Mouse (Mus musculus) limb, embryonic 15.5 days (tissue): Measurements from ENCODE around the gene Thada. TPM values are rescaled to one million over a fixed set of nuclear protein-coding genes. Genes with fewer than 3 reads are reported as not detected.

Source experiments
- ATAC-seq: fragments of 200-750 bp; cut with Nextera tagmentation; 2 replicates; pipeline ENCODE4 v1.8.0; 2017; ENCODE audit warnings: low read depth, moderate TSS enrichment; ENCODE audit not compliant: insufficient number of reproducible peaks, low FRiP score, low TSS enrichment
- H3K27ac ChIP-seq: fragments of 300-500 bp; sonication (generic); 2 replicates; pipeline ENCODE4 v1.5.1; 2015; ENCODE audit warnings: moderate library complexity, mild to moderate bottlenecking, inconsistent platforms
- H3K27me3 ChIP-seq: fragments of 300-500 bp; sonication (generic); 2 replicates; pipeline ENCODE4 v1.6.1; 2015; ENCODE audit warnings: inconsistent platforms
- H3K36me3 ChIP-seq: fragments of 300-500 bp; sonication (generic); 2 replicates; pipeline ENCODE4 v1.6.1; 2015; ENCODE audit warnings: inconsistent platforms
- H3K4me1 ChIP-seq: fragments of 300-500 bp; sonication (generic); 2 replicates; pipeline ENCODE4 v1.6.1; 2015; ENCODE audit warnings: inconsistent platforms
- H3K4me2 ChIP-seq: fragments of 300-500 bp; sonication (generic); 2 replicates; pipeline ENCODE4 v1.6.1; 2015; ENCODE audit warnings: mild to moderate bottlenecking, inconsistent platforms
- H3K4me3 ChIP-seq: fragments of 300-500 bp; sonication (generic); 2 replicates; pipeline ENCODE4 v1.5.1; 2015; ENCODE audit warnings: mild to moderate bottlenecking, inconsistent platforms
- H3K9ac ChIP-seq: fragments of 300-500 bp; sonication (generic); 2 replicates; pipeline ENCODE4 v1.6.1; 2015; ENCODE audit warnings: inconsistent platforms
- H3K9me3 ChIP-seq: fragments of 300-500 bp; sonication (generic); 2 replicates; pipeline ENCODE4 v1.6.1; 2016; ENCODE audit warnings: inconsistent platforms
- whole genome bisulfite sequencing: fragments of 180-500 bp; shearing (Covaris S2); methylation state at CpG from one replicate; pipeline ENCODE4 v1.1.7; 2015; 5-methylcytosine and 5-hydroxymethylcytosine counted together
- polyA plus RNA-seq: library from polyadenylated mRNA; unstranded; fragments of >200 nt; fragmentation: Nextera tagmentation; extraction: Ambion mirVana; gene quantifications from 2 replicates; pipeline ENCODE4 v1.2.1, GENCODE M21; 2015

Thada gene
- polyA plus RNA-seq, 1 experiment from 2014 or later: 7.2 TPM

GRCm38 (mm10) chr17:84156227-84156573 lies 309.8 kb downstream of the Thada start:
- Histone ChIP-seq H3K27me3 (peaks cover 13% of the 10 kb centered on the region; the same call in 1 of the 2 replicates), H3K9me3 (no peaks in the 10 kb centered on the region), H3K36me3 (no peaks in the 10 kb centered on the region), H3K27ac (no peak overlapping the region), H3K4me2 (no peak overlapping the region), H3K9ac (no peak overlapping the region), H3K4me1 (peaks cover 36% of the 10 kb centered on the region), H3K4me3 (no peak overlapping the region)
- ATAC-seq: no peak
- 45% methylated on average over 13 of the region's 13 CpGs for WGBS

GRCm38 (mm10) chr17:84155516-84156226 lies 310.3 kb downstream of the Thada start:
- no peak for ATAC-seq
- H3K27ac ChIP-seq: no peak overlapping the region
- no peak overlapping the region for H3K4me3 ChIP-seq
- WGBS: 70% methylated on average over 8 of the region's 8 CpGs
- H3K4me2 ChIP-seq: no peak overlapping the region
- no peaks in the 10 kb centered on the region for H3K36me3 ChIP-seq
- H3K9me3 ChIP-seq: no peaks in the 10 kb centered on the region
- peaks cover 32% of the 10 kb centered on the region for H3K4me1 ChIP-seq
- H3K27me3 ChIP-seq: peaks cover 13% of the 10 kb centered on the region; the same call in 1 of the 2 replicates
- no peak overlapping the region for H3K9ac ChIP-seq

- no peaks in the 10 kb centered on the region for H3K9me3 ChIP-seq
- no peak for ATAC-seq
- WGBS: 89% methylated on average over 6 of the region's 6 CpGs
- H3K27me3 ChIP-seq: peaks cover 13% of the 10 kb centered on the region; the same call in 1 of the 2 replicates
- H3K4me2 ChIP-seq: no peak overlapping the region
- no peak overlapping the region for H3K4me3 ChIP-seq
- H3K4me1 ChIP-seq: peaks cover 34% of the 10 kb centered on the region
- no peak overlapping the region for H3K9ac ChIP-seq
- no peak overlapping the region for H3K27ac ChIP-seq
- no peaks in the 10 kb centered on the region for H3K36me3 ChIP-seq
These were observed 311.0 kb downstream of the Thada start for GRCm38 (mm10) chr17:84155029-84155338.

- H3K9ac ChIP-seq: no peak overlapping the region
- peaks cover 13% of the 10 kb centered on the region; the same call in 1 of the 2 replicates for H3K27me3 ChIP-seq
- H3K4me1 ChIP-seq: peaks cover 39% of the 10 kb centered on the region
- no peak for ATAC-seq
- no peaks in the 10 kb centered on the region for H3K36me3 ChIP-seq
- no peak overlapping the region for H3K27ac ChIP-seq
- H3K4me2 ChIP-seq: no peak overlapping the region
- no peaks in the 10 kb centered on the region for H3K9me3 ChIP-seq
- H3K4me3 ChIP-seq: no peak overlapping the region
- 80% methylated on average over 11 of the region's 11 CpGs for WGBS
These were observed 311.5 kb downstream of the Thada start for GRCm38 (mm10) chr17:84154302-84155028.

GRCm38 (mm10) chr17:84152976-84153786 lies 312.8 kb downstream of the Thada start:
- Histone ChIP-seq H3K9me3 (no peaks in the 10 kb centered on the region), H3K27ac (no peak overlapping the region), H3K4me2 (no peak overlapping the region), H3K9ac (no peak overlapping the region), H3K36me3 (no peaks in the 10 kb centered on the region), H3K4me3 (no peak overlapping the region), H3K4me1 (peaks cover 52% of the 10 kb centered on the region), H3K27me3 (peaks cover 13% of the 10 kb centered on the region; the same call in 1 of the 2 replicates)
- ATAC-seq: no peak
- WGBS: 68% methylated on average over 12 of the region's 12 CpGs

GRCm38 (mm10) chr17:84152206-84152975 lies 313.6 kb downstream of the Thada start:
- no peak overlapping the region for H3K27ac ChIP-seq
- H3K4me1 ChIP-seq: peaks cover 55% of the 10 kb centered on the region
- no peak for ATAC-seq
- H3K9me3 ChIP-seq: no peaks in the 10 kb centered on the region
- H3K9ac ChIP-seq: no peak overlapping the region
- no peak overlapping the region for H3K4me2 ChIP-seq
- WGBS: 39% methylated on average over 6 of the region's 6 CpGs
- no peaks in the 10 kb centered on the region for H3K36me3 ChIP-seq
- peaks cover 8% of the 10 kb centered on the region; the same call in 1 of the 2 replicates for H3K27me3 ChIP-seq
- no peak overlapping the region for H3K4me3 ChIP-seq

GRCm38 (mm10) chr17:84151306-84151705 lies 314.7 kb downstream of the Thada start:
- Histone ChIP-seq H3K4me1 (peaks cover 61% of the 10 kb centered on the region), H3K27ac (no peak overlapping the region)
- ATAC-seq: no peak

GRCm38 (mm10) chr17:84150291-84150690 lies 315.7 kb downstream of the Thada start:
- Histone ChIP-seq H3K4me1 (peaks cover 66% of the 10 kb centered on the region), H3K4me2 (no peak overlapping the region), H3K36me3 (no peaks in the 10 kb centered on the region), H3K27ac (no peak overlapping the region), H3K4me3 (no peak overlapping the region), H3K9ac (no peak overlapping the region), H3K27me3 (no peaks in the 10 kb centered on the region), H3K9me3 (no peaks in the 10 kb centered on the region)
- ATAC-seq: no peak
- WGBS: 79% methylated on average over 8 of the region's 8 CpGs

More at GRCm38 (mm10) chr17:84151306-84151705, 314.7 kb downstream of the Thada start:
- no peak overlapping the region for H3K4me2 ChIP-seq
- no peaks in the 10 kb centered on the region for H3K36me3 ChIP-seq
- 0 out of 2 replicates have a peak, but pooled peaks cover 5% of the 10 kb centered on the region for H3K27me3 ChIP-seq
- 59% methylated on average over 6 of the region's 6 CpGs for WGBS
- no peaks in the 10 kb centered on the region for H3K9me3 ChIP-seq
- no peak overlapping the region for H3K9ac ChIP-seq
- H3K4me3 ChIP-seq: no peak overlapping the region

- Histone ChIP-seq H3K36me3 (no peaks in the 10 kb centered on the region), H3K27me3 (no peaks in the 10 kb centered on the region), H3K9ac (no peak overlapping the region), H3K9me3 (no peaks in the 10 kb centered on the region), H3K4me2 (no peak overlapping the region), H3K4me3 (no peak overlapping the region), H3K4me1 (peaks cover 69% of the 10 kb centered on the region), H3K27ac (peak overlapping the region; percentile 87)
- no peak for ATAC-seq
- WGBS: 57% methylated on average over 5 of the region's 5 CpGs
These were observed 316.4 kb downstream of the Thada start for GRCm38 (mm10) chr17:84149566-84149965.

GRCm38 (mm10) chr17:84148499-84149484 lies 317.2 kb downstream of the Thada start:
- H3K4me2 ChIP-seq: no peak overlapping the region
- no peaks in the 10 kb centered on the region for H3K9me3 ChIP-seq
- peaks cover 70% of the 10 kb centered on the region for H3K4me1 ChIP-seq
- ATAC-seq: peak; percentile 82
- peak overlapping the region; percentile 87 for H3K27ac ChIP-seq
- WGBS: 25% methylated on average over 11 of the region's 11 CpGs
- no peak overlapping the region for H3K4me3 ChIP-seq
- no peak overlapping the region for H3K9ac ChIP-seq
- H3K36me3 ChIP-seq: no peaks in the 10 kb centered on the region
- H3K27me3 ChIP-seq: no peaks in the 10 kb centered on the region
